8 mouse cellular contexts compared by ENCODE assay signal in genomic region chr7:39551976-39552891, GRCm38 (mm10). TPM values are rescaled to one million over a fixed set of nuclear protein-coding genes. Genes with fewer than 3 reads are reported as not detected.
DNase-seq lines count a peak whose midpoint lies in the region; ATAC-seq and TF ChIP-seq lines count a peak whose summit lies in the region.

No protein-coding gene starts in this region.

- peak overlapping the region; percentile 71 for H3K9ac ChIP-seq in embryonic facial prominence, embryonic 15.5 days
- peak overlapping the region; percentile 70 for H3K9ac ChIP-seq in limb, embryonic 14.5 days (ENCODE audit: low read depth, low read length, severe bottlenecking)
- peak overlapping the region; percentile 50 for H3K9ac ChIP-seq in midbrain, postnatal 0 days (replicated peaks; ENCODE audit: low read length, poor library complexity, severe bottlenecking)

- H3K27ac ChIP-seq in bone marrow, adult 2 months (ENCODE audit: control insufficient read depth, insufficient read depth, low read depth, low read length, poor library complexity) = peak overlapping the region; percentile 93
- peak overlapping the region; percentile 95 for H3K27ac ChIP-seq in embryonic facial prominence, embryonic 15.5 days (replicated peaks)
- peak overlapping the region; percentile 85 for H3K27ac ChIP-seq in limb, embryonic 14.5 days (replicated peaks; ENCODE audit: low read depth, low read length)
- peak overlapping the region; percentile 71 for H3K27ac ChIP-seq in midbrain, postnatal 0 days (ENCODE audit: low read depth, low read length)

- H3K4me1 ChIP-seq in bone marrow, adult 2 months (ENCODE audit: control insufficient read depth, insufficient read depth, low read length) = no peaks in the 10 kb centered on the region
- peaks cover 9% of the 10 kb centered on the region for H3K4me1 ChIP-seq in embryonic facial prominence, embryonic 15.5 days
- H3K4me1 ChIP-seq in limb, embryonic 14.5 days (ENCODE audit: control insufficient read depth, insufficient read depth, low read length) = 0 out of 2 replicates have a peak, but pooled peaks cover 3% of the 10 kb centered on the region
- no peaks in the 10 kb centered on the region for H3K4me1 ChIP-seq in midbrain, postnatal 0 days (ENCODE audit: insufficient read depth, low read length)

- TF ChIP-seq POLR2A in bone marrow, adult 2 months (IDR thresholded peaks at IDR 0.05; ENCODE audit: borderline replicate concordance, control insufficient read depth, low read depth, low read length) = peak; percentile 47; the same call in 1 of the 2 replicates
- TF ChIP-seq POLR2A in limb, embryonic 14.5 days (IDR thresholded peaks at IDR 0.05; ENCODE audit: borderline replicate concordance, extremely low read depth, insufficient read depth, insufficient read length) = peak; percentile 82; the same call in 1 of the 2 replicates

- ATAC-seq in embryonic facial prominence, embryonic 15.5 days (ENCODE audit: insufficient number of reproducible peaks, low FRiP score, low TSS enrichment, low read depth) = peak; percentile 100
- ATAC-seq in limb, embryonic 14.5 days (ENCODE audit: low FRiP score, low read depth) = peak; percentile 100
- ATAC-seq in midbrain, postnatal 0 days (ENCODE audit: low FRiP score) = peak; percentile 100

- DNase-seq in 416B (ENCODE audit: low read depth) = peak; percentile 96
- peak; percentile 97 for DNase-seq in heart, adult 8-10 months (ENCODE audit: low spot score)
- DNase-seq in kidney, adult 9 months = peak; percentile 97
- peak; percentile 98 for DNase-seq in limb, embryonic 14.5 days (ENCODE audit: low spot score)
- peak; percentile 96 for DNase-seq in midbrain, postnatal 0 days (ENCODE audit: low spot score)
- DNase-seq in spleen, postnatal 14 days (ENCODE audit: low spot score in 2 of 2) = peak; percentile 85 to 89

- peak overlapping the region; percentile 93 for H3K4me3 ChIP-seq in bone marrow, adult 2 months (replicated peaks; ENCODE audit: control insufficient read depth, low read depth, low read length)
- H3K4me3 ChIP-seq in embryonic facial prominence, embryonic 15.5 days (replicated peaks) = peak overlapping the region; percentile 71
- peak overlapping the region; percentile 58 for H3K4me3 ChIP-seq in limb, embryonic 14.5 days (replicated peaks; ENCODE audit: low read length)
- H3K4me3 ChIP-seq in midbrain, postnatal 0 days (ENCODE audit: low read depth, low read length) = peak overlapping the region; percentile 47

- H3K4me2 ChIP-seq in embryonic facial prominence, embryonic 15.5 days (replicated peaks) = peak overlapping the region; percentile 54
- peak overlapping the region; percentile 46 for H3K4me2 ChIP-seq in limb, embryonic 14.5 days (replicated peaks; ENCODE audit: low read depth, low read length, severe bottlenecking)
- H3K4me2 ChIP-seq in midbrain, postnatal 0 days (ENCODE audit: low read depth, low read length, poor library complexity, severe bottlenecking) = peak overlapping the region; percentile 52

- peaks cover 13% of the 10 kb centered on the region for H3K36me3 ChIP-seq in embryonic facial prominence, embryonic 15.5 days
- peaks cover 13% of the 10 kb centered on the region for H3K36me3 ChIP-seq in limb, embryonic 14.5 days (ENCODE audit: control insufficient read depth, insufficient read depth, low read length)
- H3K36me3 ChIP-seq in midbrain, postnatal 0 days (ENCODE audit: insufficient read depth, low read length) = no peaks in the 10 kb centered on the region

- 4% methylated on average over 52 of the region's 52 CpGs for WGBS in bone marrow, adult 2 months
- WGBS in embryonic facial prominence, embryonic 15.5 days = 3% methylated on average over 52 of the region's 52 CpGs
- WGBS in limb, embryonic 14.5 days = 4% methylated on average over 48 of the region's 52 CpGs
- 3% methylated on average over 52 of the region's 52 CpGs for WGBS in midbrain, postnatal 0 days

- no peak for TF ChIP-seq CTCF in bone marrow, adult 2 months (IDR thresholded peaks at IDR 0.05; ENCODE audit: control insufficient read depth, insufficient read depth, low read length)
- peak; percentile 57 for TF ChIP-seq CTCF in midbrain, postnatal 0 days (IDR thresholded peaks at IDR 0.05)

- H3K9me3 ChIP-seq in embryonic facial prominence, embryonic 15.5 days (replicated peaks) = no peaks in the 10 kb centered on the region
- no peaks in the 10 kb centered on the region for H3K9me3 ChIP-seq in limb, embryonic 14.5 days (ENCODE audit: control insufficient read depth, low read length)
- H3K9me3 ChIP-seq in midbrain, postnatal 0 days (ENCODE audit: low read length) = no peaks in the 10 kb centered on the region

- no peaks in the 10 kb centered on the region for H3K27me3 ChIP-seq in embryonic facial prominence, embryonic 15.5 days
- H3K27me3 ChIP-seq in limb, embryonic 14.5 days (ENCODE audit: control insufficient read depth, insufficient read depth, low read length) = no peaks in the 10 kb centered on the region
- H3K27me3 ChIP-seq in midbrain, postnatal 0 days (ENCODE audit: insufficient read depth, low read length) = no peaks in the 10 kb centered on the region

RNA-seq across cellular contexts. Expression of gene Zfp619, which starts 34.7 kb away (rescaled TPM):
- polyA plus RNA-seq in bone marrow, adult 2 months (2011; ENCODE audit: insufficient read depth, insufficient read length, low replicate concordance, missing spikeins) = 0.75 TPM in 1 of 2 replicates, not detected in the other
- 1.6 and 1.7 TPM in 2 replicates for polyA plus RNA-seq in embryonic facial prominence, embryonic 15.5 days (2015; fragmentation: Nextera tagmentation; extraction: Ambion mirVana)
- total RNA-seq in heart, adult 8-10 months (2022) = 1 to 10 TPM; 1.7 to 1.9 (median 1.7) TPM
- 1.9 and 2.1 TPM in 2 replicates for polyA plus RNA-seq in limb, embryonic 14.5 days (2012; rRNA removed)
- polyA plus RNA-seq in limb, embryonic 14.5 days (2014; fragmentation: Nextera tagmentation; extraction: Ambion mirVana) = 2.7 and 3.0 TPM in 2 replicates
- total RNA-seq in midbrain, postnatal 0 days (2014; rRNA removed) = 6.2 and 8.2 TPM in 2 replicates
- 1.5 and 1.8 TPM in 2 replicates for polyA plus RNA-seq in midbrain, postnatal 0 days (2015; fragmentation: Nextera tagmentation; extraction: Ambion mirVana)

Comparison
In these comparisons a context has a peak if more than half of its experiments do, and no peak if none do; other contexts are left out.
1. Peak in every context shown above with its lines: DNase-seq, ATAC-seq, H3K4me3 ChIP-seq and H3K27ac ChIP-seq.